Mouse (Mus musculus): ENCODE results near the gene Rpl37a. TPM values are rescaled to one million over a fixed set of nuclear protein-coding genes. Genes with fewer than 3 reads are reported as not detected.
A peak's percentile ranks its signal among the peaks of the same experiment; 100 is the strongest.

Gene Rpl37a
- polyA plus RNA-seq, 1 experiment from 2014 or later = 1,059 TPM

DNA sequence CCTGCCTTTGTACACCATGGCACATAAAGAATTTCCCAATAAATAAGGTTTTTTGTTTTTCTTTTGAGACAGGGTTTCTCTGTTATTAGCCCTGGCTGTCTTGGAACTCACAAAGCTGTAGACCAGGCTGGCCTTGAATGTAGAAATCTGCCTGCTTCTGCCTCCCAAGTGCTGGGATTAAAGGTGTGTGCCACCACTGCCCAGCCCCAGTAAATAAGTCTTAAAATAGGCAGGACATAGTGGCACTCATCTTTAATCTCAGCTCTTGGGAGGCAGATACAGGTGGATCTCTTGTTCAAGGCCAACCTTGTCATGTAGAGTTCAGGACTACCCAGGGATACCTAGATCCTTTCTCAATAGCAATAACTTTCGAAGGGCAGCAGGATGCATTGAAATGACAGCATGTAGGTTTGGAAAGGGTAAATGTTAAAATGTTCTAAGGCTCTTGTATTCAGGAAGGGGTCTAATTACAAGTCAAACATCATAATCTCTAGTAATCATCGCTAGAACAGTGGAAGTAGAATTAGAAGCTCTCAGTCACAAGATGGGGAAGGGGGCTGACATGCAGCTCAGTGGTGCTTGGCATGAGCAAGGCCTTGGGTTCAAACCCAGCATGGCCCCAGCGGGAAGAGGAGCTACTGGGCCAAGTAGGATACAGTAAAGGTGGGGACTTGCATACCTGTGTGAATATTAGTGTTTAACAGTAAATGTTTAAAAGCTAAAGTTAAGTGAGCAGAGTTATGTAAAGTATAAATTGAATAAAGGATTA, 4.7 kb downstream of the Rpl37a start:
- Histone ChIP-seq H3K9ac (replicated peaks; ENCODE audit: low read depth, low read length) (no peak overlapping the region), H3K4me2 (ENCODE audit: low read depth, low read length) (no peak overlapping the region), H3K4me1 (ENCODE audit: control insufficient read depth, insufficient read depth, low read length) (peaks cover 7% of the 10 kb centered on the region), H3K9me3 (ENCODE audit: control insufficient read depth, low read length) (no peaks in the 10 kb centered on the region), H3K4me3 (ENCODE audit: low read depth, low read length) (no peak overlapping the region), H3K36me3 (ENCODE audit: control insufficient read depth, insufficient read depth, low read length) (peaks cover 25% of the 10 kb centered on the region), H3K27ac (ENCODE audit: low read depth, low read length) (no peak overlapping the region), H3K27me3 (ENCODE audit: control insufficient read depth, insufficient read depth, low read length) (no peaks in the 10 kb centered on the region)
- WGBS = 83% methylated on average over 3 of the region's 3 CpGs
- no peak for ATAC-seq (ENCODE audit: low read depth)

DNA sequence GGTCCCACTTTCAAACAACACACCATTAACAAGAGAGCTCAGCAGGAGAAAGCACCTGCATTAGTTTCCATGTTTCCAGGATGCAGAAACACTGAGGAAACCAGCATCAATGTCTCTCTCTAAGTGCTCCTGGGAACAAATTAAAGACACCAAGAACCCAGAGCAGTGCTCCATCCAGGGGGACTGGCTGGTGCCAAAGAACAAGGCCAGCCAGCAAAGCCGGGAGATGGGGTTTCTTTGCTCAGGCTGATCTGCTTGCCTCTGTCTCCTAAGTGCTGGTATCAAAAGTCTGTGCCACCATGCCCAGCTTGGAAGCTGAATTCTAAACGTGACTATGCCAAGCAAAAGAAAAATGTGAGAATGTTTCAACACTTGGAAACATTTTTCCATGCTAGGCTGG, 5.3 kb downstream of the Rpl37a start:
- no peak overlapping the region for H3K9ac ChIP-seq (replicated peaks; ENCODE audit: low read depth, low read length)
- 70% methylated on average over 2 of the region's 2 CpGs for WGBS
- no peak overlapping the region for H3K4me2 ChIP-seq (ENCODE audit: low read depth, low read length)
- no peak for ATAC-seq (ENCODE audit: low read depth)
- peaks cover 7% of the 10 kb centered on the region for H3K4me1 ChIP-seq (ENCODE audit: control insufficient read depth, insufficient read depth, low read length)
- H3K4me3 ChIP-seq (ENCODE audit: low read depth, low read length) = no peak overlapping the region
- peaks cover 25% of the 10 kb centered on the region for H3K36me3 ChIP-seq (ENCODE audit: control insufficient read depth, insufficient read depth, low read length)
- no peaks in the 10 kb centered on the region for H3K9me3 ChIP-seq (ENCODE audit: control insufficient read depth, low read length)
- no peak overlapping the region for H3K27ac ChIP-seq (ENCODE audit: low read depth, low read length)
- H3K27me3 ChIP-seq (ENCODE audit: control insufficient read depth, insufficient read depth, low read length) = no peaks in the 10 kb centered on the region

DNA sequence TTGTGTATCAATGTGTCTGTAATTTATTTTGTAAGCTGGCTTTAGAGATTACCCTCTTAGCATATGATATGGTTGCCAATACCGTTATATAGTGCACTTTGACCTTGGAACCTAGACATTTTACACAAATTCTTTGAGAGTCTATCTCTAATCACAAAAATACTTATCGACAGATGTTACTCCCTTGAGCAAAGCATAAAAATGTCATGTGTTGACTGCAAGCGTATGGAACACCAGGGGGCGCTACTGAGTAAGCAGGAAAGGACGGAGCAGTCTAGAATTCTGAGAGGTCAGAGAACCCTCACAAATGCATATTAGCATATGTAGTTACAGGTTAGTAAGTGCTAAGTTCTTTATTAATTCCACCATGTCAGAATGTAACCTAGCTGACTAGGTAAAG, 5.8 kb downstream of the Rpl37a start:
- peaks cover 7% of the 10 kb centered on the region for H3K4me1 ChIP-seq (ENCODE audit: control insufficient read depth, insufficient read depth, low read length)
- H3K27ac ChIP-seq (ENCODE audit: low read depth, low read length) = no peak overlapping the region
- no peaks in the 10 kb centered on the region for H3K27me3 ChIP-seq (ENCODE audit: control insufficient read depth, insufficient read depth, low read length)
- H3K9ac ChIP-seq (replicated peaks; ENCODE audit: low read depth, low read length) = no peak overlapping the region
- no peaks in the 10 kb centered on the region for H3K9me3 ChIP-seq (ENCODE audit: control insufficient read depth, low read length)
- no peak overlapping the region for H3K4me3 ChIP-seq (ENCODE audit: low read depth, low read length)
- peaks cover 25% of the 10 kb centered on the region for H3K36me3 ChIP-seq (ENCODE audit: control insufficient read depth, insufficient read depth, low read length)
- H3K4me2 ChIP-seq (ENCODE audit: low read depth, low read length) = no peak overlapping the region
- WGBS = 12% methylated on average over 5 of the region's 5 CpGs
- peak; percentile 42; the same call in 1 of the 2 replicates for ATAC-seq (ENCODE audit: low read depth)

DNA sequence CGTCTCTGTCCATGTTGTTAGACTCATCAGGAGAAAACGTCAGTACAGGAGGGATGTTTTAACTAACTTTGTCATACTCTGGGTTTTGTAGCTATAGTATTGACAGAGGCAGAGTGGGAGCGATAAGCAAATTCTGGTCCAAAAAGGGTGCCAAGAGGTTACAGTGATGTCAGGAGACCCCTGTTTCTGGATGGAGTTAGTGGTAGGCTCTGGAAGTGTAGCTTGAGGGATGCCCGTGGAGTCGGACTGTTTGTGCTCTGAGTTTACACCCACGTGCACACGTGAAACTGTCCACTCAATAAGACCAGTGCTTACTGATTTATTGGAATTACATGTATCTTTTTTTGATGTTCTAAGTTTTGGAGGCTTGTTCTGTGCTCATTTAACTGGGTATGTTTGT, 6.5 kb downstream of the Rpl37a start:
- 92% methylated on average over 7 of the region's 7 CpGs for WGBS
- H3K9me3 ChIP-seq (ENCODE audit: control insufficient read depth, low read length) = no peaks in the 10 kb centered on the region
- no peak overlapping the region for H3K4me3 ChIP-seq (ENCODE audit: low read depth, low read length)
- no peak overlapping the region for H3K9ac ChIP-seq (replicated peaks; ENCODE audit: low read depth, low read length)
- H3K4me2 ChIP-seq (ENCODE audit: low read depth, low read length) = no peak overlapping the region
- H3K36me3 ChIP-seq (ENCODE audit: control insufficient read depth, insufficient read depth, low read length) = peaks cover 25% of the 10 kb centered on the region
- no peaks in the 10 kb centered on the region for H3K27me3 ChIP-seq (ENCODE audit: control insufficient read depth, insufficient read depth, low read length)
- ATAC-seq (ENCODE audit: low read depth) = no peak
- H3K4me1 ChIP-seq (ENCODE audit: control insufficient read depth, insufficient read depth, low read length) = peaks cover 7% of the 10 kb centered on the region
- H3K27ac ChIP-seq (ENCODE audit: low read depth, low read length) = no peak overlapping the region

DNA sequence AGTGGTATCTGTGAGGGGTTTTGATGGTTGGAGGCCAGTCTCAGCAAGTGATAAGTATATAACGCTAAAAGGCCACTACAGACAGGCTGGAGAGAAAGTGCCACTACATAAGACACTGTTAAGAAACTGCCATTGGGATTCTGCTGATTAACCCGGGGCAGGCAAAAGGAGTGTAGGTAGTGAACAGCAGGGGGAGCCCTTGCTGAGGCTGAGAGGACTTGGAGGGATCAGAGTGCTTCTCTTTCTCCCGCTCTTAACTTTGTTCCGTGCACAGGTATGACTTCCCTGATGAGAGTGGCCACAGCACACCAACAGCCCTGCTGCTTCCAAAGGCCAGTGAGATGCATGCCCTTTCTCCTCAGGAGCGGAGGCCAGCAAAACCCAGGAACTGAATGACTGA, 7.8 kb downstream of the Rpl37a start:
- Histone ChIP-seq H3K4me1 (ENCODE audit: control insufficient read depth, insufficient read depth, low read length) (no peaks in the 10 kb centered on the region), H3K4me2 (ENCODE audit: low read depth, low read length) (no peak overlapping the region), H3K4me3 (ENCODE audit: low read depth, low read length) (no peak overlapping the region), H3K27me3 (ENCODE audit: control insufficient read depth, insufficient read depth, low read length) (no peaks in the 10 kb centered on the region), H3K36me3 (ENCODE audit: control insufficient read depth, insufficient read depth, low read length) (peaks cover 19% of the 10 kb centered on the region), H3K9me3 (ENCODE audit: control insufficient read depth, low read length) (no peaks in the 10 kb centered on the region), H3K27ac (ENCODE audit: low read depth, low read length) (no peak overlapping the region), H3K9ac (replicated peaks; ENCODE audit: low read depth, low read length) (no peak overlapping the region)
- ATAC-seq (ENCODE audit: low read depth) = 0 out of 2 replicates have a peak, but pooled peaks have one; percentile 35
- WGBS = 23% methylated on average over 5 of the region's 5 CpGs

DNA sequence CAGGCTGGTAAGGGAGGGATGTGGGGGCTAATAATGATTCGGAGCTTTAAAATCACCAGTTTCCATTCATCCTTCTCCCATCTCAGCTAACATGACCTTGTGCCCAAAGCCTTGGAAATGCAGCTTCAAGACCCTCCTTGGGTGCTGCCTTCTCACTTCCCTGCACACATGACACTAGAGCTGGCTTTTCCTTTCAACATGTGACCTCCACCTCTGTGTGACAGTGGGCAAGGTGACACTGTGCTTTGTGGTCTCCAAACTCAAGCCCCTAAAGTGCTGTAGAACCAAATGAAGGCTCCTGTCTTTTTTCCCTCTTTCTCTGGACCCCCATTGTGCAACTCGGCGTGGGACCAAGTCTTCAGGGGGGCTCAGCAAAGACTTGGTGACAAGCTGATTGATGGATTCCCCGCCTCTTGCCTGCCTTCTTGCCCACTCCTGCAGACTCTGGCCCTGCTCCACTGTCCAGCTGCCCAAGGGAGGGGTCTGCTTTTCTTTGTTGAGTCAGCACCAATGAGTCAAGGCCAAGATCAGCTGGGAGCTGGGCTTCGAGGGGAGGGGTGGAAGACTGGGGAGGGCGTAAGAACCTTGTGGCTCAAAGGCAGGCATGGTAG, 9.1 kb downstream of the Rpl37a start:
- no peak overlapping the region for H3K4me3 ChIP-seq (ENCODE audit: low read depth, low read length)
- peak; percentile 81; the same call in 1 of the 2 replicates for ATAC-seq (ENCODE audit: low read depth)
- no peaks in the 10 kb centered on the region for H3K27me3 ChIP-seq (ENCODE audit: control insufficient read depth, insufficient read depth, low read length)
- H3K4me2 ChIP-seq (ENCODE audit: low read depth, low read length) = no peak overlapping the region
- 18% methylated on average over 6 of the region's 6 CpGs for WGBS
- no peaks in the 10 kb centered on the region for H3K4me1 ChIP-seq (ENCODE audit: control insufficient read depth, insufficient read depth, low read length)
- no peak overlapping the region for H3K27ac ChIP-seq (ENCODE audit: low read depth, low read length)
- 0 out of 2 replicates have a peak, but pooled peaks cover 6% of the 10 kb centered on the region for H3K36me3 ChIP-seq (ENCODE audit: control insufficient read depth, insufficient read depth, low read length)
- no peaks in the 10 kb centered on the region for H3K9me3 ChIP-seq (ENCODE audit: control insufficient read depth, low read length)
- no peak overlapping the region for H3K9ac ChIP-seq (replicated peaks; ENCODE audit: low read depth, low read length)

DNA sequence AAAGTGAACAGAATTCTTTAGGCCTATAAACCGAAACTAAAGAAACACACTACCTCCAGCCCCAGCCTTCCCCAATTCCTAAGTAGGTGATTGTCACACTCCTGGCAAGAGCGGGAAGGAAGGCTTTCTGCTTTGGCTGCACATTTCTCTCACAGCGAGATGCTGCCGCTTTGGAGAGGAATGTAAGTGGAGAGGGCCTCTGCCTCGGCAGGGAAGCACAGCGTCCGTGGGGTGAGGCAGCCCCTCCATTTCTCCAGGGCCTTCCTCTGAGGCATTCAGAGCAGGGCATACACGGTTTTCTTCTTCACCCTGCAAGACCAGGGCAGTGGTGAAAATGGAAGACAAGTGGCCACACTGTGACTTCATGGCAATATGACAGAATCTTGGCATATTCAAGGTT, 11.6 kb downstream of the Rpl37a start:
- no peak overlapping the region for H3K9ac ChIP-seq (replicated peaks; ENCODE audit: low read depth, low read length)
- no peak for ATAC-seq (ENCODE audit: low read depth)
- no peaks in the 10 kb centered on the region for H3K4me1 ChIP-seq (ENCODE audit: control insufficient read depth, insufficient read depth, low read length)
- H3K9me3 ChIP-seq (ENCODE audit: control insufficient read depth, low read length) = no peaks in the 10 kb centered on the region
- H3K27ac ChIP-seq (ENCODE audit: low read depth, low read length) = no peak overlapping the region
- no peaks in the 10 kb centered on the region for H3K27me3 ChIP-seq (ENCODE audit: control insufficient read depth, insufficient read depth, low read length)
- no peaks in the 10 kb centered on the region for H3K36me3 ChIP-seq (ENCODE audit: control insufficient read depth, insufficient read depth, low read length)
- no peak overlapping the region for H3K4me2 ChIP-seq (ENCODE audit: low read depth, low read length)
- H3K4me3 ChIP-seq (ENCODE audit: low read depth, low read length) = no peak overlapping the region
- 36% methylated on average over 8 of the region's 8 CpGs for WGBS

DNA sequence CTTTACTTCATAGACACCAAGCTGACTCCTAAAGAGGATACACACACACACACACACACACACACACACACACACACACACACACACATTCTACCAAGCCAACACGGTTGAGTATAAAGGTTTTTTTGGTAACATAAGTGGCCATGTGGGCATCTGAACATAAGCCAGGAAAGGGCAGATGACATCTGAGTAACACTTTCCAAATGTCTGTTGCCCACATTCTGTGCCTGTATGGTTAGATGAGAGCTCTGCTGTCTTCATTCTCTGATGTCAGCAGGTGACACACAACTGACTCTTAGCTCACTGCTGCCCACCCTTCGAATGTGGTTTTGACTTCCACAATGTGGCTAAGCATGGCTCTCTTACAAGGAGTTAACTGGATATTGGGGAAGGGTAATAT, 13.3 kb downstream of the Rpl37a start:
- Histone ChIP-seq H3K36me3 (ENCODE audit: control insufficient read depth, insufficient read depth, low read length) (no peaks in the 10 kb centered on the region), H3K9me3 (ENCODE audit: control insufficient read depth, low read length) (no peaks in the 10 kb centered on the region), H3K9ac (replicated peaks; ENCODE audit: low read depth, low read length) (no peak overlapping the region), H3K27ac (ENCODE audit: low read depth, low read length) (no peak overlapping the region), H3K27me3 (ENCODE audit: control insufficient read depth, insufficient read depth, low read length) (no peaks in the 10 kb centered on the region), H3K4me2 (ENCODE audit: low read depth, low read length) (no peak overlapping the region), H3K4me3 (ENCODE audit: low read depth, low read length) (no peak overlapping the region), H3K4me1 (ENCODE audit: control insufficient read depth, insufficient read depth, low read length) (no peaks in the 10 kb centered on the region)
- WGBS = 89% methylated on average over 2 of the region's 2 CpGs
- no peak for ATAC-seq (ENCODE audit: low read depth)

DNA sequence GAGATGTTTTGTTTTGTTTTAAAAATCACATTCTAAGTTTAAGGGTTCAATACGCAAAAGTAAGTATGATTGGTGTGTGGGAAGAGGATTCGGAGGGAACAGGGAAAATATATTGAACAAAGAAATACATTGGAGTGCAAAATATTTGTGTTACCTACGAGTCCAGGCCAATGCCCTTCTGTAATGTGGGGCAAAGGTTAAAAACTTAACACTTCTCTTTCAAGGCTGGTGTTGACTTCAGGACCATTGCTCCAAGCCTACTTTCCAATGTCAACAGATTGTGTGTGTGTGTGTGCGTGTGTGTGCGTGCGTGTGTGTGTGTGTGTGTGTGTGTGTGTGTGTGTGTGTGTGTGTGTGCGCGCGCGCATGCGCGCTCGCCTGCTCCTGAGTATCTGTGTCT, 14.9 kb downstream of the Rpl37a start:
- ATAC-seq (ENCODE audit: low read depth) = no peak
- WGBS = 97% methylated on average over 13 of the region's 13 CpGs
- H3K4me1 ChIP-seq (ENCODE audit: control insufficient read depth, insufficient read depth, low read length) = no peaks in the 10 kb centered on the region
- H3K9ac ChIP-seq (replicated peaks; ENCODE audit: low read depth, low read length) = no peak overlapping the region
- no peak overlapping the region for H3K27ac ChIP-seq (ENCODE audit: low read depth, low read length)
- H3K9me3 ChIP-seq (ENCODE audit: control insufficient read depth, low read length) = no peaks in the 10 kb centered on the region
- no peaks in the 10 kb centered on the region for H3K36me3 ChIP-seq (ENCODE audit: control insufficient read depth, insufficient read depth, low read length)
- H3K4me3 ChIP-seq (ENCODE audit: low read depth, low read length) = no peak overlapping the region
- H3K27me3 ChIP-seq (ENCODE audit: control insufficient read depth, insufficient read depth, low read length) = no peaks in the 10 kb centered on the region
- no peak overlapping the region for H3K4me2 ChIP-seq (ENCODE audit: low read depth, low read length)

Measured in neural tube, embryonic 14.5 days (tissue).